Mouse (Mus musculus): ENCODE results near the gene Gltp.

Gltp gene

DNA sequence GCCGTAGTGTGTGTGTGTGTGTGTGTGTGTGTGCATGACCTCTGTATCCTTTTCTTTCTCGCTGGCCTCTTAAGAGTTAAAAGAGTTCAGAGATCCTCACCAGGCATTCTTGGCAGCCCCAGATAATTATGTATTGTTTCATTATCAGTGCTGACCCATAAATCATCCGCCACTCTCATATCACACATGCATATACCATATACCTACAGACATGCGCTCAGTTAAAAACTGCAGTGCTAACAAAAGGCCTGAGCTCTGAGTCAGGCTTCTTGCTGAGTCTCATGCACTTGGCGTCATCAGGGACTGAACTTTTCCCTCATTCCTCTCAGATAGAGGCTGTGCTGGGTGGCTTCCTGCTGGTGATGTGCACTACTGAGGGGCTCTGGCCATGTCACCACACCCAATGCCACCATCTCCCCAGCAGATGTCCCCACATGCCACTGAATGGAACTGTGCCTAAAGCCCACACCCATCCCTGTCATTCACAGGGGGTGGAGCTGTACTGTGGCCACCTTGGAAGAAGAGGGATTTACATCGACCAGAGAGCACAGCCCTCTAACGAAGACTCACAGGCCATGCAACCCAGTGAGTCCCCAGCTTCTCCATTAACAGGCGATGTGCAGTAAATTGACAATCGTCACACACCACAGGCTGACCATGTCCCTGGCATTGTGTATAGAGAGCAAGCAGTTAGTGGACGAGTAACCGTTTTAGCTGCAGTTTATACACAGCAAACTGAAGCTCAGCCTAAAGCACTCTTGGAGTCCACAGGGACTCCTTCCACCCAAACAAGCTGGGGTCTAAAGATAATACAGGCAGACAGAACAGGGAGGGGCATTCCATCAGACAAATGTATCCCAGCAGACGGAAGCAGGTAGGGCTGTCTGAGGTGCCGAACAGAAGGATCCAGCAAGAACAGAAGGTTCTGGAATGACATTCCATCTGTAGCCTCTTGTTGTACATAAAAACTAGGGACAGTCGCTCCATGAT lies 11.9 kb upstream of the Gltp start:
- intact Hi-C loops (cut with DNase I): no loop called here

DNA sequence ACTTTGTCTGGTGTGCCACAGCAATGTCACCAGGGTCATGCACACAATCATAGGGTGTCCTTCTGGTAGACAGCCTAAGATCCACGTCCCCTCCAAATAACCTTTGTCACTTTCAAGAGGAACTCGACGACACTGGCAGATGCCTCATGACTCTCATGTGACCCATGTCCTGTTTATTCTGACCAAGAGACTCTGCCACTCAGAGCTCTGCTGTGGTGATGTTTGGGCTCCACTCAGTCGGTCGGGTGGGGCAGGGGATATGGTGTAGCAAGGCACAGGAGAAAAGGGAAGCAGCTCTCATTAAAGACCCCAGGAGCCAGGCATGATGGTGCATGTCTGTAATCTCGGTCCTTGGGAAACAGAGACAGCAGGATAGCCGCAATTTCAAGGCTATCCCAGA lies 8.2 kb upstream of the Gltp start:
- intact Hi-C loops (cut with DNase I): loop anchor here (5.0 kb wide), 1 partner anchor 57 kb away; no protein-coding TSS in a partner anchor

DNA sequence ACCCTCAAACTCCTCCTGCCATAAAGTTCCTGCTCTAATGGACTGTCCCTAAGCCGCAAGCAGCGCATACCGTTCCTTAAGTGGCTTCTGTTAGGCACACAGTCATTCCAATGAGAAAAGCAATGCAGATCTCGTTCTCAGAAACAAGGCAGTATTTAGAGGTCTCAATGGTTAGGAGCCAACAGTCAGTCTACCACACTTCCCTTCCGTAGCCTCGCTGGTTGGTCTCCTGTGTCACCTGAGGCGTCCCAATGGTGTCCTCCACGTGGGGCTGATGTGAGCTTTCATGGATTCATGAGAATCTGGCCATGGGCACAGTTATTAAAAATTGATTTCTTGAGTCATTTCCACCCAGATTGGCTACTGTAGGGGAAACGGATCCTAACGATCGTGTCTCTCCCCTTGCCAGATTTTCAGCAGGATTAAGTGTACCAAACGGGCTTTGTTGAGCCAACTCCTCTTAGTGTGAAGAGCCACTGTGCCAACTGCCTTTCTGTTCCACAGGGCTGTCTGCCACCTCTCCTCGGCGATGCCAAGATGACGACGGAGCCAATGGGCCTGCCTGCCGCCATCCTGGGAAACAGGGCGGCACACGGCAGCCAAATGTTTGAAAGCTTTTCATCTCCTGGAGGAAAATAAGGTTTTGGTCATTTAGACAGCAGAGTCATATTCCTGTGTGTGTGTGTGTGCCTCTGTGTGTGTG lies 7.4 kb upstream of the Gltp start:
- intact Hi-C loops (cut with DNase I): loop anchor here (5.0 kb wide), 1 partner anchor 56 kb away; no protein-coding TSS in a partner anchor

DNA sequence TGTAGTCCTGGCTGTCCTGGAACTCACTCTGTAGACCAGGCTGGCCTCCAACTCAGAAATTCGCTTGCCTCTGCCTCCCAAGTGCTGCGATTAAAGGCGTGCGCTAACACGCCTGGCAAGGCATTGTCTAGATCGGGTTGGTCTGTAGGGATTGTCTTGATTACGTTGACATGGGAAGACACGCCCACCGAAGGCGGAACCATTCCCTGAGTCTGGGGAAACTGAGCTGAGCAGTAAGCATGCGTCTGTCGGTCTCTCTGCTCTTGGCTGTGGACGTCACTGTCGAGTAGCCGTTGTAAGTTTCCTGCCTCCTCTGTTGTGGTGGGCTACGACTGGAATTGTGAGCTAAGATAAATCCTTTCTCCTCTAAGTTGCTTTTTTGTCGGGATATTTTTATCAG lies 6.2 kb upstream of the Gltp start:
- intact Hi-C loops (cut with DNase I): loop anchor here (5.0 kb wide), 1 partner anchor 55 kb away; no protein-coding TSS in a partner anchor

DNA sequence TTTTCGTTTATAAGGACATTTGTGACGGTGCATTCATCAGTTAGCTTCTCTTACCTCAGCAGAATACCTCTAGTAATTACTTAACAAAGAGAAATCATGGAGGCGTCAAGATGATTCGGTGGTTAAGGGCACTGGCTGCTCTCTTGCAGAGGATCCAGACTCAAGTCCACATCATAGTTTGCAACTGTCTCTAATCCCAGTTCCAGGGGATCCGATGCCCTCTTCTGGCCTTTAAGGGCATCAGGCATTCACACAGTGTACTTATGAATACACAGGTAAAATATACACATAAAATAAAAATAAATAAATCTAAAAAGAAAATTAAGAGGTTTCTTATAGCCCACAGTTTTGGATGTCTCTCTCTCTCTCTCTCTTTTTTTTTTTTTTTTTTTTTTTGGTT lies 5.0 kb upstream of the Gltp start:
- intact Hi-C loops (cut with DNase I): loop anchor here (5.0 kb wide), 1 partner anchor 53 kb away; no protein-coding TSS in a partner anchor

DNA sequence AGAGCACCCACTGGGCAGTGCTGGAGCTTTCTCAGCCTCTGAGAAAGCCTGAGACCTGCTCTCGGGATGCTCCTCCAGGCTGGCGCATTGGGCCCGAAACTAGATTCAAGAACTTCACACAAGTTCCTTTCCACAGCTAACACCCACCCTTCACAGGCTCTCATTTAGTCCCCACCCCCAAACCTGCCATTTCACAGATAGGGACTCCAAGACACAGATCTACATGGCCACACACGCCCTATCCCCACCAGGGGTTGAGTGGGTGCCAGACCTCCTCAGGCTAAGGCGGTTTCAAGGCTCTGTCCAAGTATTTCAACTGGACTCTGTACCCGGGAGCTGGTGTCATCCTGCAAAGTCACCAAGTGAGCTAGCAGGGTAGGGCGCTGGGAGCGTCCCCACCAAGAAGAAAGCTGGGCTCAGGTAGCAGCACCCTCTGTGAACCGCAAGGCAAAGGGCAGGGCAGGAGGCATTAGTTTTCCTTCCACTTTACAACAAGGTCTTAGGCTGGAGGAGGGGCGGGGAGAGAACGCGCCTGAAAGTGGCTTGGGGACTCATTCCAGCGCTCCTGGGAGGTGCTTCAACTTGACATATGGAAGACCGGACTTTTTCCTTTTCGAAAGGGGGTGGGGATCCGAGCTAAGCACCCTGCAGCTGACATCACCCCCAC lies 951 bp downstream of the Gltp start:
- intact Hi-C loops (cut with DNase I): no loop called here

DNA sequence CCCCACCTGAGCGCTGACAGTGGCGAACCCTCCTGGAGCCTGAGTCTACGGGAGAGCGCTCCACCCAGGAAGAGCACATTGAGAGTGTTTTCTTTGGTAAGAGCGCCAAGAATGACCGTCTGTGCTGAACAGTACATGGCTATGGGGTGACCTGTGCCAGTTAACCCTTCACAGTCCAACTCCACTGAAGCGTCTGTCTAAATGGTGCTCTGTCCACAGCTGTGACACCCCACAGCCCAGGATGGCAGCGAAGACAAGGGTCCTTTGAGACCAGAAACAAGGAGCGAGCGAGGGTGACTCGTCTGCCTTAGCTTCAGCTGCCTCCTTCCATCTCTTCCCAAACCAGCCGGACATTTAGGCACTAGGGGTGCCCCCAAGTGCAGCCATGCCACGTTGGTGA lies 2.1 kb downstream of the Gltp start:
- intact Hi-C loops (cut with DNase I): no loop called here

DNA sequence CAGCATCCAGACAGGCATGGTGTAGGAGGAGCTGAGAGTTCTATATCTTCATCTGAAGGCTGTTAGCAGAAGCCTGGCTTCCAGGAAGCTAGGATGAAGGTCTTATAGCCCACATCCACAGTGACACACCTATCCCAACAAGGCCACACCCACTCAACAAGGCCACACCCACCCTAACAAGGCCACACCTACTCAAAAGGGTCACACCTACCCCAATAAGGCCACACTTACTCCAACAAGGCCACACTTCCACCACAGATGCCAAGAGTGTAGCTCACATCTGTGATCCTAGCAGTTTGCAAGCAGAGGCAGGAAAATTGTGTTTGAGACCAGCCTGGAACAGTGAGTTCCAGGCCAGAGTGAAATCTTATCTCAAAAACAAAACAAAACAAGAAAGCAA lies 2.9 kb downstream of the Gltp start:
- intact Hi-C loops (cut with DNase I): no loop called here

DNA sequence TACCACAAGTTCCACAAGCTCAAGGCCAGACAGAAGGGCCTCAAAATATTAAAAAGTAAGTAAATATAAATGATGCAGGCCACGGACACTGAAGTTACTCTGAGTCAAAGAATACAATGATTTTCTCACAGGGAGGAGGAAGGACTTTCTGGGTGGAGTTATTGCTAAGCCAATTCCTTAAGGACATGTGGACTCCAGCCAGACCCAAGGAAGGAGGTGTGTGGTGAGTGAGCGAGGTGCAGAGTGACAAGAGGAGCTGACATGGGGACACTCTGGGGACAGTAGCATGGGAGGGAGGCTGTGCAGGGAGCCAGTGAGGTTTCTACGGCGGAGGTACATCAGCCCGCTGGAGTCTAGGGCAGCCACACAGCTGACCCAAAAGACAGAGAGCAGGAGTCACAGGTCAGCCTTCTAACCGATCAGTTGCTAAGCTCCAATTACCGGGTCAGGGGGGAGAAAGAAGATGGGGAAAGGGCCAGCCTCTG lies 4.0 kb downstream of the Gltp start:
- intact Hi-C loops (cut with DNase I): no loop called here

DNA sequence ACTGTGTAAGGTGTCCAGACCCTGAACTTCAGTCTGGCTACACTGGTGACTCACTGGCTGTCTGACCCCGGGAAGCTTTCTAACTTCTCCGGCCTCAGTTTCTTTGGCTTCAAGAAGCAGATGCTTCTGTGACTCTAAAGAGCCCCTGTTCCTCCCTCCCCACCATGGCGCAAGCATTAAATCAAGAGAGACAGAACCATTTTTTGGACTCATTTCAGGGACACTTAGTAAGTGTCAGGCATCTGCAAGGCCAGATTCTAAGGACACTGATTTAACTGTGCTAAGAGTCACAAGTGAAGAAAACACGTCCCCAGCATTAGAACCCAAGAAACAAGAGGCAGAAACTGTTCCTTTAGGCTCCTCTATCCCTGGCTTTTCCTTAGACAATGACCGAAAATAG lies 4.8 kb downstream of the Gltp start:
- intact Hi-C loops (cut with DNase I): no loop called here

DNA sequence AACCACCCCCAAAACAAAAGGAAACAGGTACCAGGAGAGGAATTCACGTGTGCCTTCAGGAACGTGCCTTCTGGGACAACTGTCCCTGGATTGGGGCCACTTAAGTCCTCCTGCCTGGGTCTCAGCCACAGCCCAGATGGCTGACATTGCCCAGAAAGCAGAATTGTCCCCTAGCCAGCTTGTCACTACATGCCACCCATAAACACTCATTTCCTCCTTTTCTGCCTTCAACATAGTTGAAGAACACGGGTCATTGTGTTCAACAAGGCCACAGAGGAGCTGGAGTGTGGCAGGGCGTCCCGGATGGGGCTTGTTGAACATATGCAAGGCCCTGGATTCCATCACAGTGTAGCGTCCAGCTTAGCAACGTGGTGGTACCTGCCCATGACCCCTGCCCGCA lies 9.1 kb downstream of the Gltp start:
- intact Hi-C loops (cut with DNase I): no loop called here

DNA sequence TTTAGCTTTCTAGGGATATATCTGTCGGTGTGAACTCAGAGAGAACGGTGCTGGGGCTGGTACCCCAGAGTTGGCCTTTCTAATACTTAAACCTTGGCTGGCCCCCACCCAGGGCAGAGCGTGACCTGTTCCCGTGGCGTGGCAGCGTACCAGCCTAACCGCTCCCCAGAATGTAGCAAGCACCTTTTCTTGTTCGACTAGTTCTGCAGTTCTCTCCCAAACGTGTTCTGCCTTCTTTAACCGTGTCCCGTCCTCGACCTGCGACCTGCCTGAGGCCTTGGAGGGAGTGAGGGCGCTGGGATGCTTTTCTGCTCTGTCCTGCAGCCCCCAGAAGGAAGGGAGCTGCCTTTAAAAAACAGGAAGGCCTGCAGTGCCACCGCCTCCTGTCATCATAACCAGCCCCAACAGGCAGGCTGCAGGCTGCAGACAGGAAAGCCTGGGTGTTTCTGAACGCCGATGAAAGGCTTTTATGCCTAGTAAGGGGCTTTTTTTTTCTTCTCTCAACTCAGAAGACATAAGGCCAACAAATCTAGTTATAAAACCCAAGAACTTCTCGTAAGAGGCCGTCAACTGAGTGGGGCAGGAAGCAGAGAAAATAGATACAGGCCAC lies 10.0 kb downstream of the Gltp start:
- intact Hi-C loops (cut with DNase I): no loop called here

DNA sequence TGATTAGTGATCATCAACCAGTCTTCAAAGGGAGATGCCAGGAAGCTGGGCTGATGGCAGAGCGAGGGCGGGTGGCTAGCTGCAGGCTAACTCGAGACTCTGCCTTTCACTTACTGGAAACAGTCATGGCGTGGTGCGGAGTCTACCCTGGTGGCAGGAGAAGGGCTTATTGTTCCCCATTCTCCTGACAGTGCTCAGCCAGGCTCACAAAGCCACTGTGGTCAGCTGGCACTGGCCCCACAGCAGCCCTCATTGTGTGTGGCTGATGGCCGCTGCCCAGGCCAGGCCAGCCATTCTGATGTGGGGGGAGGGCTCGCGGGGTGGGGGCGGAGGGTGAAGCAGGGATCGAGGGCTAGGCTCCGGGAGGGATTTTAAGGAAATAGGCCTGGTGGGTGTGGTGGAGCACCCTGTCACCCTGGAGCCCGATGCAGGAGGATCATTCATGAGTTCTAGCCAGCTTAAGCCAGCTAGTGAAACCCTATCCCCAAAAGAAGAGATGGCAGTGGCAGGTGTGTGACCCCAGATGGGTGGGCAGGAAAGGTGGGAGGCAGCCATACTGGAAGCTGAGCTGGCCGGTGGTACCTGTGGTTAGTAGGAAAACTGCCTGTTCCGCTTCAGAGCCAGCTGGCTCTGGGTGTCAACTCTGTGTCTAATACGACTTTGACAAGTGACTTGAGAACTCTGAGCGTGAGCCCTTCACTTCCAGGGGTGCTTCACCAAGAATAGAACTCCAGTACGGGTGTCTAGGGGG lies 10.8 kb downstream of the Gltp start:
- intact Hi-C loops (cut with DNase I): no loop called here

DNA sequence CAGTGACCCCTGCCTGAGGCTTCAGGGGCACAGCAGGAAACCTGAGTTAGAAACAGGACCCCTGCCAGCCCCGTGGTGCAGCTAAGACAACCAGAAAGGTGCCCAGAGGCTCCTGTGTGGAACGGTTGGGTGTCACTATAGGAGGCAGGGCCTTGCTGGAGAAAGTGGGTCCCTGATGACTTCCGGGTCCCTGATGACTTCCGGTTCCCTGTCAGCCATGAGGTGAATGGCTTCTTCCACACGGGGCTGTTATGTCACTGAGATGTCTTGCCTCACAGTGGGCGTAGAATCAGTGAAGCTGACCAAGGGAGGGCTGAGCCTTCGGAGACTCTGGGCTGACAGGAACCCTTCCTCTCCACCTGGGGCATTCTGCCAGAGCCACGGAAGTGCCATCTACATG lies 16.2 kb downstream of the Gltp start:
- intact Hi-C loops (cut with DNase I): no loop called here

DNA sequence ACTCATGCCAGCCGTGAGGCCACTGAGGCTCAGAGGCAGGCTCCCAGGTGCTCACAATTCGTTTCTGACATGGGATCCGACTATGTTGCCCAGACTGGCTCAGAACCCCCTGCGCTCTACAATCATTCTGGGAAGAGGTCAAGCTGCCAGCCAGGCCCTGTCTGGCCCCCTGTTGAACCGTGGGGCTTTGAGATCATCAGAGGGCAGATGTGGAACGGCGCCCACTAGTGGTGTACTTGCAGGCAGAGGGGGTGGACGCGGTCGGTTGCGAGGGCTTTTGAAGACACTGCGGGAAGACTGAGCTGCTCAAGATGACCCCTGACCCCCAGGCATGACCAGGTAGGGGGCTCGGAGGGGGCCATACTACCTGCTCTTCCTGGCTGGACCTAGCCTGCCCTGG lies 17.7 kb downstream of the Gltp start:
- intact Hi-C loops (cut with DNase I): no loop called here

DNA sequence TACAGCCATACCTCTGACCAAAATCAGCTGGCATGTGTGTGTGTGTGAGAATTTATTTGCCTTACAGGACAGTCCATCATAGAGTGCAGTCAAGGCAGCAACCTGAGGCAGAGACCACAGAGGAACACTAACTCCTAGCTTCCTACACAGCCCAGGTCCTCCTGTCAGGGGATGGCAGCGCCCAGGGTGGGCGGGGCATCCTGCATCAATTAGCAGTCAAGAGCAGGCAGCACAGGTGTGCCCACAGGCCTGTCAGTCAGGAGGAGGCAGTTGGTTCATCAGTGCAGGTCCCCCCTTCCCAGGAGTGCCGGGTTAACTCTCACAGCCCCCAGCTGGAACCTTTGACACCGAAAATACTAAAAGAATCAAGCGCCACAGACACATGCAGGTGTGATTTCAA lies 21.8 kb downstream of the Gltp start:
- intact Hi-C loops (cut with DNase I): loop anchor here (5.0 kb wide), 1 partner anchor 42 kb away; no protein-coding TSS in a partner anchor

DNA sequence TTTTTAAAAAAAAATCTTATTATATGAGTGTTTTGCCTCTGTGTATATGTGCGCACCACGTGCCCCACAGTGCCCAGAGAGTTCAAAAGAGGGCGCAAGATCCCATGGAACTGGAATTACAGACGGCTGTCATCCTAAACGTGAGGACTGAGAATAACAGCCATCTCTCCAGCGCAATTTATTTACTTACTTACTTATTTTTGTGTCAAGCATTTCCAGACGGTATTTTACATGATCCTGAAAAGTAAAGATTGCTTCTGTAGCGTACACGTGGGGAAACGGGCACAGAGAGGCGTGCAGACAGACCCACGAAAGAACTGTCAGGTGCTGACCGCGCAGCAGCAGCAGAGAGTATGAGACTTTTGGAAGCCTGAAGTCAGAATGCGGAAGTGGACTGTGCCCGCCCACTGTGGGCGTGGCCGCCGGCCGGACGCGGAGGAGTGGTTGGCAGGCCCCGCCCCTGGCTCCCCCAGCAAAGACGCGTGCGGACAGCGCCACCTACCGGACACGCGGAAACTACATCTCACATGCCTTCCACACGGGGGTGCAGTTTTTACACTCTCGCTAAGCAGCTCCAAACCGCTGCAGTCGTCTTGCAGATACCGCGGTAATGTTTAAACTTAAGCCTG lies 23.4 kb downstream of the Gltp start:
- intact Hi-C loops (cut with DNase I): loop anchor here (1.0 to 5.0 kb wide), 2 partner anchors 28 to 40 kb away; no protein-coding TSS in a partner anchor

DNA sequence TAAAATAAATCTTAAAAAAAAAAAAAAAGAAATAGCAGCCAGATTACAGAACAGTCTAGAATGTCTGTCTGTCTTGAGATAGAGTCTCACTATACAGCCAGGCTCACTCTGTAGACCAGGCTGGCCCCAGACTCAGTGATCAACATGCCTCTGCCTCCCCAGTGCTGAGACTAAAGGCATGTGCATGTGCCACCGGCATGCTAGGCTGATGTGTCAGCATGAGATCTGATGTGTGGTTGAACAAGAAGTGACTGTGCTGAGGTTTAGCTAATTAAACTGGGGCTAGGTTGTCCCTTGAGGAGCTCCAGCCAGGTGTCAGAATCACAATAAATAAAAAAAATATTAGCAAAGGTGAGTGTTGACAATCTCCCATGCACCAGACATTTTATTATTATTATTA lies 24.1 kb downstream of the Gltp start:
- intact Hi-C loops (cut with DNase I): loop anchor here (1.0 to 5.0 kb wide), 2 partner anchors 27 to 39 kb away; no protein-coding TSS in a partner anchor

DNA sequence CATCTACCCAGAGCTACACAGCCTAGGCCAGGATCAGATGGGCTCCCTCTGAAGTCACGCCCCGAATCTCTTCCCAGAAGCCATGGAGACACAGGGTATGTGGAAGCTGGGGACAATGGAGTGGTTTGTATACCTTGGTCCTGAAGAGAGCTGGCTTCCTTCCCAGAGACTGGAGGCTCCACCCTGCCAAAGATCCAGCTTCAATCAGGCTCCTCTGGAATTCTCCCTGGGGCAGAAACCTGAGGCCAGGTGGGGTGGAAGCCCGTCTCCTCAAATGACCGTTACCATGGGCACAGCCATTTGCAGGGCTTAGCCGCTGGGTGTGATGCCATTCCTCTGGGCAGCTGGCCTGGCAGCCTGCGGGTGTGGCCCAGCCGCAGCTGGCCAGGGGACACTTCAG lies 26.0 kb downstream of the Gltp start:
- intact Hi-C loops (cut with DNase I): loop anchor here (5.0 kb wide), 1 partner anchor 37 kb away; no protein-coding TSS in a partner anchor

DNA sequence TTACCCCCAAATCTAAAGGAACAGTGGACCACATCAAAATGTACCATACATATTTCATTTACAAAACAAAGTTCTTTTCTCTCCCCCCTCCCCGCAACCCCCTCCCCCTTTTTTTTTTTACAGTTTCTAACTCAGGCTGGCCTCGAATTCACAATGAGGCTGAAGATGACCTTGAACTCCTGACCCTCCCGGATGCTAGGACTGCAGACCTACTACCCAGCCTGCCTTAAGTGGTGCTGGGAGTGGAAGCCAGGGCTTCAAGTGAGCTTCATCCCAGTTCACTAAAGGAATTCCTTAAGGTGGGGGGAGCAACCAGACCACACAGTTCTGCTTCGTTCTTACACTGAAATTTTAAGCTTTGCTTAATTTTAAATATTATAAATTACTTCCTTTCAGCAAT lies 26.6 kb downstream of the Gltp start:
- intact Hi-C loops (cut with DNase I): no loop called here

All from adrenal gland (tissue).